Mouse (Mus musculus) heart, postnatal 0 days (tissue): ENCODE data around the gene Card11. TPM values are rescaled to one million over a fixed set of nuclear protein-coding genes. Genes with fewer than 3 reads are reported as not detected.

Experiments used
- ATAC-seq: fragments of 200-750 bp; cut with Nextera tagmentation; 2 replicates; pipeline ENCODE4 v1.8.0; 2017; ENCODE audit warnings: low read depth, moderate number of reproducible peaks, moderate library complexity; ENCODE audit not compliant: insufficient read depth
- DNase-seq: peaks from one replicate; pipeline ENCODE4 v3.0.0-alpha.2; 2016; ENCODE audit warnings: low spot score
- H3K27ac ChIP-seq: fragments of 300-500 bp; sonication (generic); 2 replicates; pipeline ENCODE4 v1.5.1; 2014; ENCODE audit warnings: low read depth, mild to moderate bottlenecking
- H3K27me3 ChIP-seq: fragments of 300-500 bp; sonication (generic); 2 replicates; pipeline ENCODE4 v1.6.1; 2014; ENCODE audit warnings: low read length, mixed read lengths; ENCODE audit not compliant: control insufficient read depth, insufficient read depth
- H3K36me3 ChIP-seq: fragments of 300-500 bp; sonication (generic); replicated peaks from 2 replicates; pipeline ENCODE4 v1.6.1; 2014; ENCODE audit warnings: low read length, mixed read lengths; ENCODE audit not compliant: control insufficient read depth, insufficient read depth
- H3K4me1 ChIP-seq: fragments of 300-500 bp; sonication (generic); 2 replicates; pipeline ENCODE4 v1.6.1; 2014; ENCODE audit warnings: antibody characterized with exemption; ENCODE audit not compliant: control insufficient read depth, insufficient read depth
- H3K4me2 ChIP-seq: fragments of 300-500 bp; sonication (generic); 2 replicates; pipeline ENCODE4 v1.6.1; 2014; ENCODE audit warnings: low read depth, mild to moderate bottlenecking, low read length, moderate library complexity
- H3K4me3 ChIP-seq: fragments of 300-500 bp; sonication (generic); 2 replicates; pipeline ENCODE4 v1.5.1; 2014; ENCODE audit warnings: low read depth, low read length
- H3K9ac ChIP-seq: fragments of 300-500 bp; sonication (generic); replicated peaks from 2 replicates; pipeline ENCODE4 v1.6.1; 2014; ENCODE audit warnings: low read depth, low read length, mixed read lengths
- H3K9me3 ChIP-seq: fragments of 300-500 bp; sonication (generic); replicated peaks from 2 replicates; pipeline ENCODE4 v1.6.1; 2016; ENCODE audit warnings: low read length; ENCODE audit not compliant: control insufficient read depth
- CTCF ChIP-seq: IDR thresholded peaks from 2 replicates; pipeline ENCODE4 v1.5.1; 2016; ENCODE audit warnings: antibody characterized with exemption, control low read depth, low read depth
- EP300 ChIP-seq: IDR thresholded peaks from 2 replicates; pipeline ENCODE4 v1.6.1; 2016; ENCODE audit warnings: antibody characterized with exemption, low read depth
- WGBS: fragments of 180-500 bp; shearing (Covaris S2); extraction: QIAGEN DNeasy Blood & Tissue Kit; methylation state at CpG from one replicate; pipeline ENCODE4 v1.1.7; 2014; 5-methylcytosine and 5-hydroxymethylcytosine counted together
- polyA plus RNA-seq: library from polyadenylated mRNA; unstranded; fragments of >200 nt; fragmentation: Nextera tagmentation; extraction: Ambion mirVana; gene quantifications from 2 replicates; pipeline ENCODE4 v1.2.1, GENCODE M21; 2015
- total RNA-seq: library from RNA; depleted of rRNA; stranded (reverse); fragments of >200 nt; gene quantifications from 2 replicates; pipeline ENCODE4 v1.2.3, GENCODE M21; 2014; ENCODE audit warnings: low replicate concordance

The Card11 gene
- total and polyA plus RNA-seq, 2 experiments from 2014 or later: 0.45 TPM; not detected in 1

GRCm38 (mm10) chr5:140962945-140963344, 37.4 kb downstream of the Card11 start:
- peak; percentile 54 for TF ChIP-seq CTCF
- no peak for TF ChIP-seq EP300
- WGBS: 35% methylated on average over 9 of the region's 9 CpGs
- no peak for DNase-seq

DNA sequence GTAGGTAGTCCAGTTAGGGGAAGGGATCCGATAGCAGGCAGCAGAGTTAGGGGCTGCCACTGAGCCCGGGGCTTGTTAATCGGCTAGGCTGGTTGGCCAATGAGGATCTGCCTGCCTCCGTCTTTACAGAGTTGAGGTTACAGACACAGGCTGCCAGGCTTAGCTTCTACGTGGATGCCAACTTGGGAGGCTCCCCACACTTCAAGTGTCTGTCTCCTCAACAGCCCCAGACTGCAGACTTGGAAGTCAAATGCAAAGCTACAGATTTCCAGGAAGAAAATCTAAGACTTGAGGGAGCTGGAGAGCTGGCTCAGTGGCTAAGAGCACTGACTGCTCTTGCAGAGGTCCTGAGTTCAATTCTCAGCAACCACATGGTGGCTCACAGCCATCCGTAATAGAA, 39.6 kb downstream of the Card11 start:
- H3K27me3 ChIP-seq: no peaks in the 10 kb centered on the region
- no peak overlapping the region for H3K27ac ChIP-seq
- no peaks in the 10 kb centered on the region for H3K9me3 ChIP-seq
- H3K9ac ChIP-seq: no peak overlapping the region
- H3K4me2 ChIP-seq: no peak overlapping the region
- H3K4me1 ChIP-seq: no peaks in the 10 kb centered on the region
- H3K36me3 ChIP-seq: no peaks in the 10 kb centered on the region
- no peak overlapping the region for H3K4me3 ChIP-seq
- no peak for DNase-seq
- no peak for TF ChIP-seq EP300
- no peak for TF ChIP-seq CTCF
- no peak for ATAC-seq
- WGBS: 79% methylated on average over 6 of the region's 6 CpGs

More at GRCm38 (mm10) chr5:140962945-140963344, 37.4 kb downstream of the Card11 start:
- Histone ChIP-seq H3K4me1 (no peaks in the 10 kb centered on the region), H3K27ac (no peak overlapping the region), H3K36me3 (no peaks in the 10 kb centered on the region), H3K4me2 (no peak overlapping the region), H3K4me3 (no peak overlapping the region), H3K9me3 (no peaks in the 10 kb centered on the region), H3K9ac (no peak overlapping the region), H3K27me3 (no peaks in the 10 kb centered on the region)
- ATAC-seq: no peak

DNA sequence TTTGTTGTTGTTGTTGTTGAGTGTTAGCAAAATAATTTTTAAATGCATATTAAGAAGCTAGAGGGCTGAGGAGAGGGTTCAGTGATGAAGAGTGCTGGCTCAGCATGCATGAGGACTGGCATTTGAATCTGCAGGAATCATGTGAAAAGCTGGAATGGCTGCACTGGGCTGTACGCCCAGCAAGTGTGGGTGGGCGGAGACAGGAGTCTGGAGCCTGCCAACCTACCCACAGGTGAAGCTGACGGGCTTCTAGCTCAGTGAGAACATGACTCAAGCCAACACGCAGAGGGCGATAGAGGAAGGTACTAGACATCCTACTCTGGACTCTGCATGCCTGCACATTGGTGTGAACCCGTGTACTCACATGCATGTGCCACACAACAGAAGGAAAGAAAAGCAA, 41.2 kb downstream of the Card11 start:
- TF ChIP-seq EP300: no peak
- TF ChIP-seq CTCF: no peak
- DNase-seq: no peak
- Histone ChIP-seq H3K4me3 (no peak overlapping the region), H3K36me3 (no peaks in the 10 kb centered on the region), H3K27me3 (no peaks in the 10 kb centered on the region), H3K4me1 (no peaks in the 10 kb centered on the region), H3K4me2 (no peak overlapping the region), H3K9ac (no peak overlapping the region), H3K27ac (no peak overlapping the region), H3K9me3 (no peaks in the 10 kb centered on the region)
- 54% methylated on average over 6 of the region's 6 CpGs for WGBS
- ATAC-seq: 0 out of 2 replicates have a peak, but pooled peaks have one; percentile 20

DNA sequence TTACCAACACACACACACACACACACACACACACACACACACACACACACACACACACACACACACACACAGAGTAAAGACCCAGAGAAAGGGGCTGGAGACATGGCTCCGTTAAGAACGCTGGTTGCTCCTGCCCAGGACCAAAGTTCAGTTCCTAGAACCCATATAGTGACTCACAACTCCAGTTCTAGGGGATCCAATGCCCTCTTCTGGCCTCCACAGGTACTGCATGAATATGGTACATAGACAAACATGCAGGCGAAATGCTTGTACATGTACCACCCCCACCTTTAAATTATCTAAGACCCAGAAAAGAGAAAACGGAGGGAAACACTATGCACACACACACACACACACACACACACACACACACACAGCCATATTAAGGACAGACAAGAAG, 43.3 kb downstream of the Card11 start:
- TF ChIP-seq CTCF (no peak), EP300 (no peak)
- no peaks in the 10 kb centered on the region for H3K27me3 ChIP-seq
- no peak for ATAC-seq
- 91% methylated on average over 4 of the region's 4 CpGs for WGBS
- H3K4me2 ChIP-seq: no peak overlapping the region
- H3K4me3 ChIP-seq: no peak overlapping the region
- H3K4me1 ChIP-seq: no peaks in the 10 kb centered on the region
- no peak overlapping the region for H3K27ac ChIP-seq
- H3K36me3 ChIP-seq: no peaks in the 10 kb centered on the region
- no peak overlapping the region for H3K9ac ChIP-seq
- no peak for DNase-seq
- H3K9me3 ChIP-seq: no peaks in the 10 kb centered on the region

DNA sequence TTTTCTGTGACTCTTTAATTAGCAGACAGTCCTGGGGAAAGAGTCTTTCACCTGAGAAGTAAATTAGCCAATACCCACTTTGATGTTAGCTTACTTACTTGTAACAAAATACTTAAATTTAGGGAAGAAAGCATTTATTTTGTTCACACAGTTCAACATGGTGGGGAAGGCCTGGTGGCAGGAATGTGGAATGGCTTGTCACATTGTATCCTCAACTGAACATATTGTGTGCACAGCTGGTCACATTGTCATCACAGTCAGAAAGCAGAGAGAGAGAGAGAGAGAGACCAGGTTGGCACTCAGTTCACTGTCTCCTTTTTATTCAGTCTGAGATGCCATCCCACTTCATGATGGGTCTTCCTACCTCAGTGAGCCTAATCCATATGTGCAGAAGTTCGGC, 44.7 kb downstream of the Card11 start:
- 96% methylated on average over 1 of the region's 1 CpGs for WGBS
- Histone ChIP-seq H3K27ac (no peak overlapping the region), H3K36me3 (no peaks in the 10 kb centered on the region), H3K9me3 (no peaks in the 10 kb centered on the region), H3K27me3 (no peaks in the 10 kb centered on the region), H3K4me2 (no peak overlapping the region), H3K4me3 (no peak overlapping the region), H3K4me1 (no peaks in the 10 kb centered on the region), H3K9ac (no peak overlapping the region)
- TF ChIP-seq CTCF (peak; percentile 22; the same call in 1 of the 2 replicates), EP300 (no peak)
- no peak for ATAC-seq
- DNase-seq: no peak

GRCm38 (mm10) chr5:140951801-140952200, 48.6 kb downstream of the Card11 start:
- TF ChIP-seq EP300 (no peak), CTCF (no peak)
- Histone ChIP-seq H3K4me1 (no peaks in the 10 kb centered on the region), H3K9me3 (no peaks in the 10 kb centered on the region), H3K4me3 (no peak overlapping the region), H3K4me2 (no peak overlapping the region), H3K27me3 (no peaks in the 10 kb centered on the region), H3K9ac (no peak overlapping the region), H3K36me3 (no peaks in the 10 kb centered on the region), H3K27ac (no peak overlapping the region)
- 81% methylated on average over 5 of the region's 5 CpGs for WGBS
- DNase-seq (no peak), ATAC-seq (no peak)
